Mouse (Mus musculus): ENCODE results near the gene Kcnc4. TPM values are rescaled to one million over a fixed set of nuclear protein-coding genes. Genes with fewer than 3 reads are reported as not detected.

Gene Kcnc4
- polyA plus RNA-seq, 1 experiment from 2014 or later, result 0.14 TPM

- Histone ChIP-seq H3K9me3 (replicated peaks; ENCODE audit: control insufficient read depth, low read length) (no peaks in the 10 kb centered on the region), H3K4me1 (ENCODE audit: control insufficient read depth, insufficient read depth, low read length) (no peaks in the 10 kb centered on the region), H3K36me3 (replicated peaks; ENCODE audit: control insufficient read depth, insufficient read depth, low read depth, low read length) (no peaks in the 10 kb centered on the region), H3K27ac (replicated peaks; ENCODE audit: low read depth, low read length) (no peak overlapping the region), H3K4me2 (ENCODE audit: low read depth, low read length) (no peak overlapping the region), H3K4me3 (ENCODE audit: low read depth, low read length) (no peak overlapping the region), H3K9ac (replicated peaks; ENCODE audit: low read length) (no peak overlapping the region), H3K27me3 (ENCODE audit: control insufficient read depth, insufficient read depth, low read length) (no peaks in the 10 kb centered on the region)
- WGBS, result 74% methylated on average over 3 of the region's 3 CpGs
- DNase-seq (ENCODE audit: low spot score), result no peak
- ATAC-seq (replicated peaks; ENCODE audit: insufficient number of reproducible peaks, low FRiP score, low TSS enrichment, low read depth), result no peak
These were observed 12.5 kb downstream of the Kcnc4 start for GRCm38 (mm10) chr3:107446822-107447221.

- Histone ChIP-seq H3K27ac (replicated peaks; ENCODE audit: low read depth, low read length) (no peak overlapping the region), H3K9ac (replicated peaks; ENCODE audit: low read length) (no peak overlapping the region), H3K27me3 (ENCODE audit: control insufficient read depth, insufficient read depth, low read length) (no peaks in the 10 kb centered on the region), H3K4me2 (ENCODE audit: low read depth, low read length) (no peak overlapping the region), H3K9me3 (replicated peaks; ENCODE audit: control insufficient read depth, low read length) (no peaks in the 10 kb centered on the region), H3K4me3 (ENCODE audit: low read depth, low read length) (no peak overlapping the region), H3K36me3 (replicated peaks; ENCODE audit: control insufficient read depth, insufficient read depth, low read depth, low read length) (no peaks in the 10 kb centered on the region), H3K4me1 (ENCODE audit: control insufficient read depth, insufficient read depth, low read length) (no peaks in the 10 kb centered on the region)
- no peak for DNase-seq (ENCODE audit: low spot score)
- WGBS, result 77% methylated on average over 5 of the region's 5 CpGs
- no peak for ATAC-seq (replicated peaks; ENCODE audit: insufficient number of reproducible peaks, low FRiP score, low TSS enrichment, low read depth)
These were observed 15.5 kb downstream of the Kcnc4 start for GRCm38 (mm10) chr3:107443866-107444265.

GRCm38 (mm10) chr3:107442191-107442590 lies 17.2 kb downstream of the Kcnc4 start:
- 76% methylated on average over 11 of the region's 11 CpGs for whole genome bisulfite sequencing
- no peak for DNase-seq (ENCODE audit: low spot score)
- H3K27ac ChIP-seq (replicated peaks; ENCODE audit: low read depth, low read length), result no peak overlapping the region

GRCm38 (mm10) chr3:107441306-107441705 lies 18.0 kb downstream of the Kcnc4 start:
- WGBS, result 73% methylated on average over 8 of the region's 8 CpGs
- no peaks in the 10 kb centered on the region for H3K9me3 ChIP-seq (replicated peaks; ENCODE audit: control insufficient read depth, low read length)
- H3K9ac ChIP-seq (replicated peaks; ENCODE audit: low read length), result no peak overlapping the region
- H3K4me1 ChIP-seq (ENCODE audit: control insufficient read depth, insufficient read depth, low read length), result no peaks in the 10 kb centered on the region
- H3K36me3 ChIP-seq (replicated peaks; ENCODE audit: control insufficient read depth, insufficient read depth, low read depth, low read length), result no peaks in the 10 kb centered on the region
- no peak overlapping the region for H3K4me3 ChIP-seq (ENCODE audit: low read depth, low read length)
- DNase-seq (ENCODE audit: low spot score), result no peak
- no peaks in the 10 kb centered on the region for H3K27me3 ChIP-seq (ENCODE audit: control insufficient read depth, insufficient read depth, low read length)
- no peak overlapping the region for H3K4me2 ChIP-seq (ENCODE audit: low read depth, low read length)
- no peak for ATAC-seq (replicated peaks; ENCODE audit: insufficient number of reproducible peaks, low FRiP score, low TSS enrichment, low read depth)
- no peak overlapping the region for H3K27ac ChIP-seq (replicated peaks; ENCODE audit: low read depth, low read length)

More at GRCm38 (mm10) chr3:107442191-107442590, 17.2 kb downstream of the Kcnc4 start:
- no peaks in the 10 kb centered on the region for H3K27me3 ChIP-seq (ENCODE audit: control insufficient read depth, insufficient read depth, low read length)
- H3K36me3 ChIP-seq (replicated peaks; ENCODE audit: control insufficient read depth, insufficient read depth, low read depth, low read length), result no peaks in the 10 kb centered on the region
- no peaks in the 10 kb centered on the region for H3K4me1 ChIP-seq (ENCODE audit: control insufficient read depth, insufficient read depth, low read length)
- no peaks in the 10 kb centered on the region for H3K9me3 ChIP-seq (replicated peaks; ENCODE audit: control insufficient read depth, low read length)
- no peak overlapping the region for H3K4me2 ChIP-seq (ENCODE audit: low read depth, low read length)
- no peak overlapping the region for H3K9ac ChIP-seq (replicated peaks; ENCODE audit: low read length)
- H3K4me3 ChIP-seq (ENCODE audit: low read depth, low read length), result no peak overlapping the region
- ATAC-seq (replicated peaks; ENCODE audit: insufficient number of reproducible peaks, low FRiP score, low TSS enrichment, low read depth), result no peak

- H3K9me3 ChIP-seq (replicated peaks; ENCODE audit: control insufficient read depth, low read length), result no peaks in the 10 kb centered on the region
- H3K4me1 ChIP-seq (ENCODE audit: control insufficient read depth, insufficient read depth, low read length), result no peaks in the 10 kb centered on the region
- DNase-seq (ENCODE audit: low spot score), result no peak
- no peak overlapping the region for H3K27ac ChIP-seq (replicated peaks; ENCODE audit: low read depth, low read length)
- no peak for ATAC-seq (replicated peaks; ENCODE audit: insufficient number of reproducible peaks, low FRiP score, low TSS enrichment, low read depth)
- H3K9ac ChIP-seq (replicated peaks; ENCODE audit: low read length), result no peak overlapping the region
- no peaks in the 10 kb centered on the region for H3K27me3 ChIP-seq (ENCODE audit: control insufficient read depth, insufficient read depth, low read length)
- H3K4me2 ChIP-seq (ENCODE audit: low read depth, low read length), result no peak overlapping the region
- H3K36me3 ChIP-seq (replicated peaks; ENCODE audit: control insufficient read depth, insufficient read depth, low read depth, low read length), result no peaks in the 10 kb centered on the region
- H3K4me3 ChIP-seq (ENCODE audit: low read depth, low read length), result no peak overlapping the region
- 91% methylated on average over 11 of the region's 11 CpGs for WGBS
These were observed 20.1 kb downstream of the Kcnc4 start for GRCm38 (mm10) chr3:107439280-107439679.

GRCm38 (mm10) chr3:107437666-107438065 lies 21.7 kb downstream of the Kcnc4 start:
- Histone ChIP-seq H3K4me1 (ENCODE audit: control insufficient read depth, insufficient read depth, low read length) (no peaks in the 10 kb centered on the region), H3K9ac (replicated peaks; ENCODE audit: low read length) (no peak overlapping the region), H3K9me3 (replicated peaks; ENCODE audit: control insufficient read depth, low read length) (no peaks in the 10 kb centered on the region), H3K27ac (replicated peaks; ENCODE audit: low read depth, low read length) (no peak overlapping the region), H3K4me2 (ENCODE audit: low read depth, low read length) (no peak overlapping the region), H3K27me3 (ENCODE audit: control insufficient read depth, insufficient read depth, low read length) (no peaks in the 10 kb centered on the region), H3K36me3 (replicated peaks; ENCODE audit: control insufficient read depth, insufficient read depth, low read depth, low read length) (no peaks in the 10 kb centered on the region), H3K4me3 (ENCODE audit: low read depth, low read length) (no peak overlapping the region)
- WGBS, result 83% methylated on average over 2 of the region's 2 CpGs
- ATAC-seq (replicated peaks; ENCODE audit: insufficient number of reproducible peaks, low FRiP score, low TSS enrichment, low read depth) (no peak), DNase-seq (ENCODE audit: low spot score) (no peak)

GRCm38 (mm10) chr3:107436434-107436833 lies 22.9 kb downstream of the Kcnc4 start:
- Histone ChIP-seq H3K4me2 (ENCODE audit: low read depth, low read length) (no peak overlapping the region), H3K27me3 (ENCODE audit: control insufficient read depth, insufficient read depth, low read length) (no peaks in the 10 kb centered on the region), H3K9ac (replicated peaks; ENCODE audit: low read length) (no peak overlapping the region), H3K4me3 (ENCODE audit: low read depth, low read length) (no peak overlapping the region), H3K4me1 (ENCODE audit: control insufficient read depth, insufficient read depth, low read length) (no peaks in the 10 kb centered on the region), H3K9me3 (replicated peaks; ENCODE audit: control insufficient read depth, low read length) (no peaks in the 10 kb centered on the region), H3K27ac (replicated peaks; ENCODE audit: low read depth, low read length) (no peak overlapping the region), H3K36me3 (replicated peaks; ENCODE audit: control insufficient read depth, insufficient read depth, low read depth, low read length) (no peaks in the 10 kb centered on the region)
- ATAC-seq (replicated peaks; ENCODE audit: insufficient number of reproducible peaks, low FRiP score, low TSS enrichment, low read depth) (no peak), DNase-seq (ENCODE audit: low spot score) (no peak)
- WGBS, result 65% methylated on average over 6 of the region's 6 CpGs

- ATAC-seq (replicated peaks; ENCODE audit: insufficient number of reproducible peaks, low FRiP score, low TSS enrichment, low read depth) (no peak), DNase-seq (ENCODE audit: low spot score) (no peak)
- no peaks in the 10 kb centered on the region for H3K27me3 ChIP-seq (ENCODE audit: control insufficient read depth, insufficient read depth, low read length)
- WGBS, result 64% methylated on average over 9 of the region's 9 CpGs
- H3K4me1 ChIP-seq (ENCODE audit: control insufficient read depth, insufficient read depth, low read length), result no peaks in the 10 kb centered on the region
- no peaks in the 10 kb centered on the region for H3K9me3 ChIP-seq (replicated peaks; ENCODE audit: control insufficient read depth, low read length)
- H3K27ac ChIP-seq (replicated peaks; ENCODE audit: low read depth, low read length), result no peak overlapping the region
- H3K4me3 ChIP-seq (ENCODE audit: low read depth, low read length), result no peak overlapping the region
- no peak overlapping the region for H3K9ac ChIP-seq (replicated peaks; ENCODE audit: low read length)
- no peak overlapping the region for H3K4me2 ChIP-seq (ENCODE audit: low read depth, low read length)
- no peaks in the 10 kb centered on the region for H3K36me3 ChIP-seq (replicated peaks; ENCODE audit: control insufficient read depth, insufficient read depth, low read depth, low read length)
These were observed 25.7 kb downstream of the Kcnc4 start for GRCm38 (mm10) chr3:107433614-107434013.
